Mouse (Mus musculus): ENCODE data around the gene Entpd4b. TPM values are rescaled to one million over a fixed set of nuclear protein-coding genes. Genes with fewer than 3 reads are reported as not detected.
"Not testable (repeated sequence)": the region's sequence is repeated elsewhere in the genome, so short reads cannot be mapped to it uniquely, and the experiment has no call there.

Entpd4b gene
- 9.2 and 9.6 TPM in 2 replicates for polyA plus RNA-seq (2014; fragmentation: Nextera tagmentation; extraction: Ambion mirVana)

- WGBS: no CpG with 5 or more reads among the region's 68 CpGs
- not testable (repeated sequence) for DNase-seq (ENCODE audit: low spot score, missing footprints)
- peak; percentile 96 for ATAC-seq (ENCODE audit: low FRiP score)
Observed at GRCm38 (mm10) chr14:69555110-69555831, at the start of gene Entpd4b. TSS of gene Entpd4b (plus strand) at chr14:69555424.

DNA sequence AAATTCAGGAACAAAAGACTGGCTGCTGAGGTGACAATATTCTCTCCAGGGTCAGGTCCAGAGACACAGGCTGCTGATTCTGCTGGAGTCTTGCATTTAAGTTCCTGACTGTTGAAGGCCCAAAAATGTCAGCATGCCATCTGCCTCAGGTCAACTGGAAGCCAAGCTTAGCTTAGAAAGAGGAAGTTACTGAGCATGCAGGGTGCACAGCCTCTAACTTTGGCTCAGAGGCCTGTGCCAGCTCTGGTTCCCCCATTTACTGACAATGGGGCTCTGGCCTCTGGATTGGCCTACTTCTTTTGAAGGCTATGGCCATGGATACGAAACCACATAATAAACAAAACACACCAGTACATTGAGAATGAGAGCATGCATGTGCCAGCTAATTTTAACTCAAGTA lies 48.2 kb upstream of the Entpd4b start:
- not testable (repeated sequence) for ATAC-seq (ENCODE audit: low FRiP score); H3K27ac ChIP-seq (ENCODE audit: low read depth, low read length); H3K4me3 ChIP-seq (ENCODE audit: low read depth, low read length); H3K4me1 ChIP-seq (ENCODE audit: control insufficient read depth, insufficient read depth, low read length); H3K36me3 ChIP-seq (ENCODE audit: control insufficient read depth, insufficient read depth, low read length); H3K27me3 ChIP-seq (ENCODE audit: control insufficient read depth, insufficient read depth, low read length); H3K9ac ChIP-seq (ENCODE audit: low read length); H3K4me2 ChIP-seq; DNase-seq (ENCODE audit: low spot score, missing footprints); H3K9me3 ChIP-seq (ENCODE audit: control insufficient read depth, low read length)
- WGBS: no CpG with 5 or more reads among the region's 1 CpGs

More at GRCm38 (mm10) chr14:69555110-69555831, at the start of gene Entpd4b:
- not testable (repeated sequence) for H3K27me3 ChIP-seq (ENCODE audit: control insufficient read depth, insufficient read depth, low read length); H3K4me2 ChIP-seq; H3K4me3 ChIP-seq (ENCODE audit: low read depth, low read length); H3K27ac ChIP-seq (ENCODE audit: low read depth, low read length); H3K9ac ChIP-seq (ENCODE audit: low read length); H3K36me3 ChIP-seq (ENCODE audit: control insufficient read depth, insufficient read depth, low read length); H3K9me3 ChIP-seq (ENCODE audit: control insufficient read depth, low read length); H3K4me1 ChIP-seq (ENCODE audit: control insufficient read depth, insufficient read depth, low read length)

GRCm38 (mm10) chr14:69512449-69512848 lies 42.8 kb upstream of the Entpd4b start, which contains the start of gene Gm27179:
TSS of gene Gm27179 (minus strand) at chr14:69512549.
- H3K27ac ChIP-seq (ENCODE audit: low read depth, low read length); H3K27me3 ChIP-seq (ENCODE audit: control insufficient read depth, insufficient read depth, low read length); H3K4me1 ChIP-seq (ENCODE audit: control insufficient read depth, insufficient read depth, low read length); H3K9me3 ChIP-seq (ENCODE audit: control insufficient read depth, low read length); H3K36me3 ChIP-seq (ENCODE audit: control insufficient read depth, insufficient read depth, low read length); H3K4me3 ChIP-seq (ENCODE audit: low read depth, low read length); DNase-seq (ENCODE audit: low spot score, missing footprints); ATAC-seq (ENCODE audit: low FRiP score); H3K9ac ChIP-seq (ENCODE audit: low read length); H3K4me2 ChIP-seq: not testable (repeated sequence)
- no CpG with 5 or more reads among the region's 2 CpGs for WGBS

- H3K36me3 ChIP-seq (ENCODE audit: control insufficient read depth, insufficient read depth, low read length); H3K27me3 ChIP-seq (ENCODE audit: control insufficient read depth, insufficient read depth, low read length); H3K4me2 ChIP-seq; H3K27ac ChIP-seq (ENCODE audit: low read depth, low read length); H3K9me3 ChIP-seq (ENCODE audit: control insufficient read depth, low read length); H3K4me1 ChIP-seq (ENCODE audit: control insufficient read depth, insufficient read depth, low read length); H3K4me3 ChIP-seq (ENCODE audit: low read depth, low read length); DNase-seq (ENCODE audit: low spot score, missing footprints); H3K9ac ChIP-seq (ENCODE audit: low read length); ATAC-seq (ENCODE audit: low FRiP score): not testable (repeated sequence)
- WGBS: no CpG with 5 or more reads among the region's 2 CpGs
Observed at GRCm38 (mm10) chr14:69520810-69521209, 34.4 kb upstream of the Entpd4b start.

DNA sequence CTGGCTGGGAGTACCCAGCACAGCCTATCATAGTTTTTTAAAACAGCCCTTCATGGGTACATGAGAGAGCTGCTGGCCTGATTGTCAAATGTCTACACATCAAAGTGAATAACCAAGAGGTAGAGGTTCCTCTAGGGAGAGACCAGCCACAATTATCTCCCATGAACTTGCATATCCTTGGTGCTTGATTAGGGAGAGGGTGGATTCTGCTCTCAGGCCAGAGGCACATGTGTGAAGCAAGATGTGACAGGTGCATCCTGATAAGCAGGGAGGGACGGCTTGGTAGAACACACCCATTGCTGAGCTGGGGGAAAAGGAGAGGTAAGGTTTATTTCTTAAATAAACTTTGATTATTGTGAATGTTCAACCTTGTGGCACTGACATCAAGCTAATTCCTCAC lies 32.2 kb upstream of the Entpd4b start:
- not testable (repeated sequence) for H3K9me3 ChIP-seq (ENCODE audit: control insufficient read depth, low read length); H3K4me2 ChIP-seq; H3K4me3 ChIP-seq (ENCODE audit: low read depth, low read length); DNase-seq (ENCODE audit: low spot score, missing footprints); H3K4me1 ChIP-seq (ENCODE audit: control insufficient read depth, insufficient read depth, low read length); H3K27ac ChIP-seq (ENCODE audit: low read depth, low read length); H3K9ac ChIP-seq (ENCODE audit: low read length); H3K27me3 ChIP-seq (ENCODE audit: control insufficient read depth, insufficient read depth, low read length); H3K36me3 ChIP-seq (ENCODE audit: control insufficient read depth, insufficient read depth, low read length); ATAC-seq (ENCODE audit: low FRiP score)
- WGBS: no CpG with 5 or more reads among the region's 1 CpGs

DNA sequence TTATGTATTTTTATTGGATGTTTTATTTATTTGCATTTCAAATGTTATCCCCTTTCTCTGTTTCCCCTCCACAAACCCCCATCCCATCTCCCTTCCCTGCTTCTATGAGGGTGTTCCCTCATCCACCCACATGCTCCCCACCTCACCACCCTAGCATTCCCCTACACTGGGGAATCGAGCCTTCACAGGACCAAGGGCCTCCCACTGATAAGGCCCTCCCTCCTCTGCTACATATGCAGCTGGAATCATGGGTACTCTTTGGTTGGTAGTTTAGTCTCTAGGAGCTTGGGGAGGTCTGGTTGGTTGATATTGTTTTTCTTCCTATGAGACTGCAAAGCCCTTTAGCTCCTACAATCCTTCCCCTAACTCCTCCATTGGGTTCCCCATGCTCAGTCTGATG lies 29.0 kb upstream of the Entpd4b start:
- not testable (repeated sequence) for H3K4me3 ChIP-seq (ENCODE audit: low read depth, low read length)
- WGBS: no CpG with 5 or more reads among the region's 1 CpGs

DNA sequence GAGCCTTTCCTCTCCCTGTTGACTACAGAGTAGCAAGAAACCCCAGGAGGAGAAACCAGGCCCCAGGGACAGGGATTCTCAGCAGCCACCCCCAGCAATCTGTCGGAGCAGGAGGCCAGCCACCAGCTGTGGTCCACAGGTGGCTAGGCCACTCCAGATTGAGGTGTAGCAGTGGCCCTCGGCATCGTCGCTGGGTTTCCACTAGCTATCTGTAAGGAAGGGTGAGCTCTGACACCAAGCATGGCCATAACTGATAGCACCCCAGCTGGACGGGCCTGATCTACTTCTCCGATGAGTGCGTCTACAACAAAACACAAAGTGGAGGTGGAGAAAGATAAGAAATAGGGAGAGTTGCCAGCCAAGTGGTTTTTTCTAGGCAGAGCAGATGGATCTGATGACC lies 18.7 kb upstream of the Entpd4b start:
- H3K27me3 ChIP-seq (ENCODE audit: control insufficient read depth, insufficient read depth, low read length); DNase-seq (ENCODE audit: low spot score, missing footprints); H3K9me3 ChIP-seq (ENCODE audit: control insufficient read depth, low read length); H3K4me2 ChIP-seq; H3K4me1 ChIP-seq (ENCODE audit: control insufficient read depth, insufficient read depth, low read length); H3K36me3 ChIP-seq (ENCODE audit: control insufficient read depth, insufficient read depth, low read length); H3K4me3 ChIP-seq (ENCODE audit: low read depth, low read length); H3K27ac ChIP-seq (ENCODE audit: low read depth, low read length); H3K9ac ChIP-seq (ENCODE audit: low read length); ATAC-seq (ENCODE audit: low FRiP score): not testable (repeated sequence)
- WGBS: no CpG with 5 or more reads among the region's 7 CpGs

More for the DNA sequence above, 29.0 kb upstream of the Entpd4b start:
- not testable (repeated sequence) for H3K4me1 ChIP-seq (ENCODE audit: control insufficient read depth, insufficient read depth, low read length); H3K36me3 ChIP-seq (ENCODE audit: control insufficient read depth, insufficient read depth, low read length); H3K4me2 ChIP-seq; DNase-seq (ENCODE audit: low spot score, missing footprints); H3K27ac ChIP-seq (ENCODE audit: low read depth, low read length); H3K9me3 ChIP-seq (ENCODE audit: control insufficient read depth, low read length); H3K27me3 ChIP-seq (ENCODE audit: control insufficient read depth, insufficient read depth, low read length); ATAC-seq (ENCODE audit: low FRiP score); H3K9ac ChIP-seq (ENCODE audit: low read length)

DNA sequence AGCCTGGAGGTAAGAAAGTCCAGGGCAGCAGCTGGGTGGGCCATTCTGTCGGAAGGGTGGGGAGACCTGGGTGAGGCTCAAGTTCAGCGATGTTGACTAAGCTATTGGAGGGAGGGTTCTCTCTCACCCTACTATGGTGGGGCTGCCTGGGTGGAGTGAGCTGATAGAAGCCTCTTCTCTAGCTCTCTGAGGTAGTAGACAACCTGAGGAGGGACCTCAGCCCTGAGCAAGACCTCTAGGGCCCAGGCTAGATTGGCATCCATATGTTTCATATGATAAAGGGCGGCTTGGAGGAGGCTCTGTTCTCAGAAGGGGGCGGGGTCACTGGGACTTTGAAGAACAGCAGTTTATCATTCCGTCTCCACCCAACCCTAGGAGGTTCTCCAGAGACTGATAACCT lies 15.1 kb upstream of the Entpd4b start:
- not testable (repeated sequence) for ATAC-seq (ENCODE audit: low FRiP score); H3K4me3 ChIP-seq (ENCODE audit: low read depth, low read length); H3K27ac ChIP-seq (ENCODE audit: low read depth, low read length)

GRCm38 (mm10) chr14:69542695-69543094 lies 12.5 kb upstream of the Entpd4b start:
- not testable (repeated sequence) for H3K4me1 ChIP-seq (ENCODE audit: control insufficient read depth, insufficient read depth, low read length); H3K27ac ChIP-seq (ENCODE audit: low read depth, low read length); H3K4me3 ChIP-seq (ENCODE audit: low read depth, low read length); H3K36me3 ChIP-seq (ENCODE audit: control insufficient read depth, insufficient read depth, low read length); H3K27me3 ChIP-seq (ENCODE audit: control insufficient read depth, insufficient read depth, low read length); DNase-seq (ENCODE audit: low spot score, missing footprints); H3K9ac ChIP-seq (ENCODE audit: low read length); ATAC-seq (ENCODE audit: low FRiP score); H3K4me2 ChIP-seq; H3K9me3 ChIP-seq (ENCODE audit: control insufficient read depth, low read length)
- no CpG with 5 or more reads among the region's 7 CpGs for WGBS

More for the DNA sequence above, 15.1 kb upstream of the Entpd4b start:
- H3K4me1 ChIP-seq (ENCODE audit: control insufficient read depth, insufficient read depth, low read length); H3K36me3 ChIP-seq (ENCODE audit: control insufficient read depth, insufficient read depth, low read length); H3K9me3 ChIP-seq (ENCODE audit: control insufficient read depth, low read length); H3K4me2 ChIP-seq; DNase-seq (ENCODE audit: low spot score, missing footprints); H3K9ac ChIP-seq (ENCODE audit: low read length); H3K27me3 ChIP-seq (ENCODE audit: control insufficient read depth, insufficient read depth, low read length): not testable (repeated sequence)
- no CpG with 5 or more reads among the region's 5 CpGs for WGBS
